Mouse (Mus musculus): ENCODE measurements around the gene Tmem235. TPM values are rescaled to one million over a fixed set of nuclear protein-coding genes. Genes with fewer than 3 reads are reported as not detected.

Gene Tmem235
- polyA plus RNA-seq, 1 experiment from 2014 or later: not detected

Other genes starting within 250 kb of the Tmem235 start
- gene Tnrc6c, start 206.5 kb upstream of the Tmem235 start, polyA plus RNA-seq (2016; fragmentation: Nextera tagmentation; extraction: Ambion mirVana): 11.3 and 12.0 TPM in 2 replicates
- gene Tmc8, start 78.7 kb upstream of the Tmem235 start, polyA plus RNA-seq (2016; fragmentation: Nextera tagmentation; extraction: Ambion mirVana): 1.4 and 1.5 TPM in 2 replicates
- gene Tmc6, start 78.6 kb upstream of the Tmem235 start, polyA plus RNA-seq (2016; fragmentation: Nextera tagmentation; extraction: Ambion mirVana): 11.0 and 12.2 TPM in 2 replicates
- 1.8 and 3.2 TPM in 2 replicates for gene 6030468B19Rik, start 63.1 kb upstream of the Tmem235 start, polyA plus RNA-seq (2016; fragmentation: Nextera tagmentation; extraction: Ambion mirVana)
- 0.17 and 0.58 TPM in 2 replicates for gene Gm20708, start 51.1 kb upstream of the Tmem235 start, polyA plus RNA-seq (2016; fragmentation: Nextera tagmentation; extraction: Ambion mirVana)
- gene Syngr2, start 51.1 kb upstream of the Tmem235 start, polyA plus RNA-seq (2016; fragmentation: Nextera tagmentation; extraction: Ambion mirVana): 36.9 and 38.0 TPM in 2 replicates
- 4.0 and 4.8 TPM in 2 replicates for gene Afmid, start 34.8 kb upstream of the Tmem235 start, polyA plus RNA-seq (2016; fragmentation: Nextera tagmentation; extraction: Ambion mirVana)
- 167 and 178 TPM in 2 replicates for gene Tk1, start 34.7 kb upstream of the Tmem235 start, polyA plus RNA-seq (2016; fragmentation: Nextera tagmentation; extraction: Ambion mirVana)
- gene Birc5, start 11.5 kb upstream of the Tmem235 start, polyA plus RNA-seq (2016; fragmentation: Nextera tagmentation; extraction: Ambion mirVana): 412 and 424 TPM in 2 replicates
- gene Tha1, start 12.7 kb downstream of the Tmem235 start, polyA plus RNA-seq (2016; fragmentation: Nextera tagmentation; extraction: Ambion mirVana): 4.4 and 6.4 TPM in 2 replicates
- gene Socs3, start 109.3 kb downstream of the Tmem235 start, polyA plus RNA-seq (2016; fragmentation: Nextera tagmentation; extraction: Ambion mirVana): 13.6 and 14.7 TPM in 2 replicates
- 43.8 and 44.7 TPM in 2 replicates for gene Pgs1, start 125.5 kb downstream of the Tmem235 start, polyA plus RNA-seq (2016; fragmentation: Nextera tagmentation; extraction: Ambion mirVana)